Mouse (Mus musculus) stomach, postnatal 0 days (tissue): Measurements from ENCODE around the gene Ripply2. TPM values are rescaled to one million over a fixed set of nuclear protein-coding genes. Genes with fewer than 3 reads are reported as not detected.

ENCODE experiments used
- ATAC-seq: fragments of 200-750 bp; cut with Nextera tagmentation; 2 replicates; pipeline ENCODE4 v1.8.0; 2017; ENCODE audit not compliant: low FRiP score, low TSS enrichment
- DNase-seq: peaks from one replicate; pipeline ENCODE4 v3.0.0-alpha.2; 2016; ENCODE audit warnings: low spot score
- H3K27ac ChIP-seq: fragments of 300-500 bp; sonication (generic); replicated peaks from 2 replicates; pipeline ENCODE4 v1.5.1; 2014; ENCODE audit warnings: mild to moderate bottlenecking, control low read depth
- H3K27me3 ChIP-seq: fragments of 300-500 bp; sonication (generic); 2 replicates; pipeline ENCODE4 v1.6.1; 2014; ENCODE audit warnings: low read length; ENCODE audit not compliant: control insufficient read depth, insufficient read depth
- H3K36me3 ChIP-seq: fragments of 300-500 bp; sonication (generic); 2 replicates; pipeline ENCODE4 v1.6.1; 2014; ENCODE audit warnings: low read length, mixed read lengths; ENCODE audit not compliant: control insufficient read depth, insufficient read depth
- H3K4me1 ChIP-seq: fragments of 300-500 bp; sonication (generic); replicated peaks from 2 replicates; pipeline ENCODE4 v1.6.1; 2014; ENCODE audit warnings: antibody characterized with exemption; ENCODE audit not compliant: control insufficient read depth, insufficient read depth
- H3K4me2 ChIP-seq: fragments of 300-500 bp; sonication (generic); replicated peaks from 2 replicates; pipeline ENCODE4 v1.6.1; 2014; ENCODE audit warnings: low read depth, mild to moderate bottlenecking, control low read depth, moderate library complexity
- H3K4me3 ChIP-seq: fragments of 300-500 bp; sonication (generic); 2 replicates; pipeline ENCODE4 v1.5.1; 2014; ENCODE audit warnings: low read depth, low read length, control low read depth
- H3K9ac ChIP-seq: fragments of 300-500 bp; sonication (generic); 2 replicates; pipeline ENCODE4 v1.6.1; 2014; ENCODE audit warnings: mild to moderate bottlenecking, low read length, control low read depth, mixed read lengths
- H3K9me3 ChIP-seq: fragments of 300-500 bp; sonication (generic); 2 replicates; pipeline ENCODE4 v1.6.1; 2016; ENCODE audit warnings: low read length; ENCODE audit not compliant: control insufficient read depth
- CTCF ChIP-seq: IDR thresholded peaks from 2 replicates; pipeline ENCODE4 v1.5.1; 2016; ENCODE audit warnings: antibody characterized with exemption, low read depth, mild to moderate bottlenecking, moderate library complexity
- EP300 ChIP-seq: optimal IDR thresholded peaks from 2 replicates; pipeline ENCODE3; 2016; ENCODE audit warnings: antibody characterized with exemption
- WGBS: fragments of 180-500 bp; shearing (Covaris S2); extraction: QIAGEN DNeasy Blood & Tissue Kit; methylation state at CpG from one replicate; pipeline ENCODE4 v1.1.7; 2014; 5-methylcytosine and 5-hydroxymethylcytosine counted together
- polyA plus RNA-seq: library from polyadenylated mRNA; unstranded; fragments of >200 nt; fragmentation: Nextera tagmentation; extraction: Ambion mirVana; gene quantifications from 2 replicates; pipeline ENCODE4 v1.2.1, GENCODE M21; 2015

The Ripply2 gene
- polyA plus RNA-seq, 1 experiment from 2014 or later = 0.27 TPM

DNA sequence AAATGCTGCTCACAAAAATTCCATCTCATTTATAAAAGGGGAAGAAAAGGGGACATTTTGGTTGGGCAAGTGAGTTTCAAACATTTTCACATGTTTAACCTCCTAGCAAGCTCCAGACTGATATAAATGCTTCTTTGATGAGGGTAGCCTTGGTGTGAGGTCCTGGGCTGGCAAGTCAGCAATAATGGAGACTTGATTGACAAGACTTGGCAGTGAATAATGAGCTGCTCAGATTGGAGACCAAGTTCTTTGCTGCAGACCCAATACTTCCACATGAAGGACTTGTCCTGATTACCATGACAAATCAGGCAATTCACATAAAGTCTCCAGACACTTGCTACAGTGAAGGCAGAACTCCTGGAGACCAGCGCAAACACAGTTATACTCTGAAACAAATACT, 6.4 kb upstream of the Ripply2 start:
- H3K9me3 ChIP-seq = no peaks in the 10 kb centered on the region
- H3K27me3 ChIP-seq = no peaks in the 10 kb centered on the region
- no peaks in the 10 kb centered on the region for H3K4me1 ChIP-seq
- 90% methylated on average over 1 of the region's 1 CpGs for WGBS
- no peak overlapping the region for H3K27ac ChIP-seq
- ATAC-seq = no peak
- H3K36me3 ChIP-seq = no peaks in the 10 kb centered on the region
- H3K4me2 ChIP-seq = no peak overlapping the region
- H3K4me3 ChIP-seq = no peak overlapping the region
- TF ChIP-seq EP300 = no peak
- no peak for TF ChIP-seq CTCF
- no peak overlapping the region for H3K9ac ChIP-seq
- DNase-seq = no peak

DNA sequence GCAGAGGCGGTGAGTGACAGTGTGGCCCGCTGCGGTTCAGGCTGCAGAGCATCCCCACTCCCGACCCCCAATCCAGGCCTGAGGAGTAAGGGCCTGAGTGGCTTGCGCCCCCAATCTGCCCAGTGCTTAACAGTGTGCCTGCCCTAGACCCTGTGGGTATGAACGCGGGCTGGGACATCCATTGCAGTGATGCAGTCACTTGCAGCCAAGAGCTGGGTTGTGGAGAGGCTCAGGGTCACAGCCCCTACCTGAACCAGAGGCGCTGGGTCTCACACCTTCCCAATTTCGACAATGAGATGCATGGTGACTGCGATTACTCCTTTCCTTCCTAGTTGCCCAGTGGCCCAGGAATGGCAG, 579 bp downstream of the Ripply2 start:
- Histone ChIP-seq H3K9ac (no peak overlapping the region), H3K27me3 (peaks cover 14% of the 10 kb centered on the region; the same call in 1 of the 2 replicates)
- no peak for ATAC-seq

DNA sequence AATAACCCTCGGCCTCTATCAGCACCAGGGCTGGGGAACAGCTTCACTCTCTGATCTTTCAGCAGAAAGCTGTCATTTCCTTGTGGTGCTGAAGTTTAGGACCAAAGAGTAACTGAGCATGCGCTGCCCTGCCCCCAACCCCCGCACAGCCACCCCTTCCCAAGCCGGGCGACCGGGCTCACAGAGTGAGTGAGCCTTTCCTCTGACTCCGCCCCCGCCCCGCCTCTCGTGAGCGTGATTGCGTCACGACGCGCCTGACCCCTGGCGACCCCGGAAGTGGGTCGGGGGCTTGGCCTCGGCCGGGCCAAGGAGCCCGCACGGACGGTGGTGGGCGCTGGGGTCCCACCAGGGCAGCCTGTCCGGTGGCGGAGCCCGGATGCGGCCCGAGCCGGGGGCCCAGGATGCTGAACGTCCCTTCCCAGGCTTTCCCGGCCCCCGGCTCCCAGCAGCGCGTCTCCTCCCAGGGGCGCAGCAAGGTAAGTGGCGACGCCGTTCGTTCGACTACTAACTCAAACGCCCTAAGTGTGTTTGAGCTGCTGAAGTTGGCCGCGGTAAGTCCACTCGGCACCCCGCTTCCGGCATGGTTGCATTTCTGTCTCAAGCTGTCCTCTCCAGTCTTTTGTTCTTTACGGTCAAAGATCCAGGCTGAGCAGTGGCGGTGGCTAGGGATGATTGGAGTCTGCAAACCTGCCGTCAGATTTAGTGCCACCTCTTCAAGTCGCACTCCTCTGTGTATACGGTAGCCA, 6.6 kb downstream of the Ripply2 start, which contains the start of gene Cyb5r4:
Gene Cyb5r4, plus strand, starts transcription at position 237 of the 746 bp plus-strand sequence.
- Histone ChIP-seq H3K9me3 (no peaks in the 10 kb centered on the region), H3K27ac (peak within 1 kb of the TSS; percentile 88), H3K4me2 (peak within 1 kb of the TSS; percentile 60), H3K4me3 (peak within 1 kb of the TSS; percentile 86), H3K36me3 (no peaks in the 10 kb centered on the region), H3K9ac (peak within 1 kb of the TSS; percentile 86), H3K4me1 (no peaks in the 10 kb centered on the region), H3K27me3 (no peaks in the 10 kb centered on the region)
- peak; percentile 100 for ATAC-seq
- no peak for TF ChIP-seq CTCF
- no peak for TF ChIP-seq EP300
- under 1% methylated on average over 51 of the region's 52 CpGs for WGBS
- peak; percentile 98 for DNase-seq

More for the DNA sequence above, 579 bp downstream of the Ripply2 start:
- no peak for DNase-seq
- Histone ChIP-seq H3K9me3 (no peaks in the 10 kb centered on the region), H3K36me3 (no peaks in the 10 kb centered on the region), H3K27ac (no peak overlapping the region), H3K4me3 (peak overlapping the region; percentile 27; the same call in 1 of the 2 replicates), H3K4me2 (peak overlapping the region; percentile 51; the same call in 1 of the 2 replicates), H3K4me1 (no peaks in the 10 kb centered on the region)
- 4% methylated on average over 10 of the region's 10 CpGs for WGBS
- TF ChIP-seq EP300 = no peak
- TF ChIP-seq CTCF = no peak

DNA sequence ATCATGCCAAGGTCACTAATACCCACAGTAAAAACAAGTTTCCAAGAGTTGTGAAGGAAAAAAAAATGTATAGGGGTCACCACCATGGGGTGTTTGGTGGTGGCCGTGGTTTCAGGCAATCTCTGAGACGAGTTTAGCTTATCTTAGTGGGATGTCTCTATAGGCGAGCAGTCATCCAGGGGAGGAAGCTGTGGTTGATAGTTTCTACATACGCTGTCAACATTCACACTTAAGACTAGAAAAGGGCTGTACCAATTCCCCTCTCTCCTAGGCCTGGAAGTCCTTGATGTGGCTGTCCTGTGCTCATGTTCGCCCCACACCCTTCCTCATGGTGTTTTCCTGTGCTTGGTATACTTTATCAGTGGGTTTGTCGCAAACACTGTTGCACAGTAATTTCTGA, 10.4 kb downstream of the Ripply2 start:
- H3K4me1 ChIP-seq = no peaks in the 10 kb centered on the region
- H3K27me3 ChIP-seq = no peaks in the 10 kb centered on the region
- no peak overlapping the region for H3K4me3 ChIP-seq
- ATAC-seq = no peak
- H3K4me2 ChIP-seq = no peak overlapping the region
- DNase-seq = no peak
- 78% methylated on average over 6 of the region's 6 CpGs for WGBS
- no peaks in the 10 kb centered on the region for H3K9me3 ChIP-seq
- TF ChIP-seq EP300 (no peak), CTCF (no peak)
- no peaks in the 10 kb centered on the region for H3K36me3 ChIP-seq
- H3K27ac ChIP-seq = no peak overlapping the region
- no peak overlapping the region for H3K9ac ChIP-seq

- 42% methylated on average over 8 of the region's 8 CpGs for WGBS
- no peak overlapping the region for H3K4me3 ChIP-seq
- H3K27ac ChIP-seq = no peak overlapping the region
- H3K27me3 ChIP-seq = no peaks in the 10 kb centered on the region
- TF ChIP-seq CTCF (peak; percentile 92), EP300 (no peak)
- no peaks in the 10 kb centered on the region for H3K36me3 ChIP-seq
- no peaks in the 10 kb centered on the region for H3K9me3 ChIP-seq
- H3K4me2 ChIP-seq = no peak overlapping the region
- no peak overlapping the region for H3K9ac ChIP-seq
- DNase-seq (peak; percentile 56), ATAC-seq (no peak)
- no peaks in the 10 kb centered on the region for H3K4me1 ChIP-seq
These were observed 12.2 kb downstream of the Ripply2 start for GRCm38 (mm10) chr9:87027423-87028084.

- TF ChIP-seq CTCF = no peak
- TF ChIP-seq EP300 = no peak
- DNase-seq (no peak), ATAC-seq (no peak)
These were observed 16.9 kb downstream of the Ripply2 start for GRCm38 (mm10) chr9:87032196-87032595.

More at GRCm38 (mm10) chr9:87032196-87032595, 16.9 kb downstream of the Ripply2 start:
- no peaks in the 10 kb centered on the region for H3K4me1 ChIP-seq
- H3K27me3 ChIP-seq = no peaks in the 10 kb centered on the region
- no peak overlapping the region for H3K9ac ChIP-seq
- no peaks in the 10 kb centered on the region for H3K36me3 ChIP-seq
- no peak overlapping the region for H3K27ac ChIP-seq
- no peaks in the 10 kb centered on the region for H3K9me3 ChIP-seq
- no peak overlapping the region for H3K4me2 ChIP-seq
- no peak overlapping the region for H3K4me3 ChIP-seq
- 72% methylated on average over 4 of the region's 4 CpGs for WGBS
